In genomic region chr19:22869853-22870252, GRCm38 (mm10) we compare ENCODE assay signal across 27 mouse cellular contexts.
"Had no signal": no experiment of that assay in that cellular context is flagged by ENCODE, and none has a peak within 500 bp of the region (broad histone marks: within the 10 kb centered on the region; RNA-seq: fewer than 3 reads in every experiment).

No protein-coding gene starts in this region.

- H3K27me3 ChIP-seq: heart, embryonic 13.5 days; heart, embryonic 15.5 days; hindbrain, embryonic 15.5 days; kidney, embryonic 15.5 days; limb, embryonic 13.5 days; limb, embryonic 15.5 days; liver, embryonic 12.5 days had no signal

- H3K9ac ChIP-seq: heart, embryonic 13.5 days; heart, embryonic 15.5 days; hindbrain, embryonic 13.5 days; hindbrain, embryonic 15.5 days; kidney, embryonic 15.5 days; limb, embryonic 13.5 days; limb, embryonic 15.5 days; liver, embryonic 12.5 days; liver, embryonic 14.5 days had no signal

- ATAC-seq: hindbrain, postnatal 0 days; intestine, embryonic 16.5 days; liver, embryonic 12.5 days had no signal

- H3K4me3 ChIP-seq: heart, adult 2 months; heart, embryonic 13.5 days; heart, embryonic 15.5 days; hindbrain, embryonic 13.5 days; hindbrain, embryonic 15.5 days; kidney, embryonic 15.5 days; limb, embryonic 13.5 days; limb, embryonic 15.5 days; liver, embryonic 12.5 days had no signal

- H3K4me1 ChIP-seq: heart, embryonic 13.5 days; heart, embryonic 15.5 days; hindbrain, embryonic 15.5 days; kidney, embryonic 15.5 days; limb, embryonic 15.5 days; liver, embryonic 12.5 days had no signal

- H3K27ac ChIP-seq: heart, adult 2 months; heart, embryonic 13.5 days; heart, embryonic 15.5 days; hindbrain, embryonic 13.5 days; hindbrain, embryonic 15.5 days; hindbrain, postnatal 0 days; kidney, embryonic 15.5 days; kidney, postnatal 0 days; limb, embryonic 13.5 days; limb, embryonic 15.5 days; liver, embryonic 12.5 days; liver, embryonic 14.5 days had no signal

- H3K36me3 ChIP-seq: heart, embryonic 13.5 days; heart, embryonic 15.5 days; hindbrain, embryonic 13.5 days; hindbrain, embryonic 15.5 days; kidney, embryonic 15.5 days; limb, embryonic 13.5 days; limb, embryonic 15.5 days; liver, embryonic 12.5 days had no signal

- H3K4me2 ChIP-seq: heart, embryonic 11.5 days; heart, embryonic 13.5 days; heart, embryonic 15.5 days; hindbrain, embryonic 13.5 days; hindbrain, embryonic 15.5 days; kidney, embryonic 15.5 days; limb, embryonic 13.5 days; limb, embryonic 15.5 days; liver, embryonic 12.5 days had no signal

- DNase-seq: gastrocnemius, postnatal 14 days; gastrocnemius, postnatal 36 days; heart, adult 11 months; heart, adult 2 months; heart, postnatal 14 days; heart, postnatal 36 days; kidney, adult 11 months; kidney, adult 2 months; kidney, adult 9 months; kidney, postnatal 14 days; kidney, postnatal 36 days; layer of hippocampus, adult 9-11 months; layer of hippocampus, postnatal 36 days; left cerebral cortex, postnatal 4 days had no signal

- H3K9me3 ChIP-seq: heart, embryonic 13.5 days; heart, embryonic 15.5 days; hindbrain, embryonic 13.5 days; hindbrain, embryonic 15.5 days; kidney, embryonic 15.5 days; limb, embryonic 13.5 days; limb, embryonic 15.5 days; liver, embryonic 12.5 days had no signal
